Mouse (Mus musculus) kidney, adult 2 months (tissue): ENCODE measurements at regions not wholly inside any gene's neighbourhood (a gene's known extent, or its start where the extent isn't known, plus 50 kb on each side); places are given as distances from the start of the nearest gene placed in this dataset.
A peak's percentile ranks its signal among the peaks of the same experiment; 100 is the strongest.

Experiments used
- DNase-seq: peaks from one replicate; pipeline ENCODE4 v3.0.0; 2021
- H3K27ac ChIP-seq: fragments of 200-500 bp; 2 replicates; pipeline ENCODE4 v1.5.1; 2012; ENCODE audit warnings: low read depth, low read length, control low read depth, inconsistent platforms; ENCODE audit not compliant: insufficient read depth
- H3K27me3 ChIP-seq: fragments of 200-500 bp; replicated peaks from 2 replicates; pipeline ENCODE4 v1.6.1; 2012; ENCODE audit warnings: mild to moderate bottlenecking, moderate library complexity, low read length, inconsistent platforms; ENCODE audit not compliant: control insufficient read depth, insufficient read depth
- H3K36me3 ChIP-seq: fragments of 200-500 bp; 2 replicates; pipeline ENCODE4 v1.6.1; 2012; ENCODE audit warnings: mild to moderate bottlenecking, moderate library complexity, low read length, inconsistent platforms; ENCODE audit not compliant: control insufficient read depth, insufficient read depth
- H3K4me1 ChIP-seq: fragments of 200-500 bp; 2 replicates; pipeline ENCODE4 v1.6.1; 2011; ENCODE audit warnings: low read length; ENCODE audit not compliant: control insufficient read depth, insufficient read depth
- H3K4me3 ChIP-seq: fragments of 200-500 bp; 2 replicates; pipeline ENCODE4 v1.5.1; 2011; ENCODE audit warnings: mild to moderate bottlenecking, low read depth, low read length, control low read depth; ENCODE audit not compliant: insufficient read depth
- CTCF ChIP-seq: fragments of 200-500 bp; conservative IDR thresholded peaks from 2 replicates; pipeline ENCODE4 v1.5.1; 2011; ENCODE audit warnings: low read depth, mild to moderate bottlenecking, control low read depth, low read length, moderate library complexity, mixed read lengths; ENCODE audit not compliant: insufficient read depth, insufficient read length
- POLR2A ChIP-seq: fragments of 200-500 bp; IDR thresholded peaks from one replicate; pipeline ENCODE4 v1.6.1; 2011; ENCODE audit warnings: low read depth, low read length, control low read depth
- WGBS: fragments of 180-500 bp; shearing (Covaris S2); methylation state at CpG from one replicate; pipeline ENCODE4 v1.1.7; 2018; 5-methylcytosine and 5-hydroxymethylcytosine counted together

GRCm38 (mm10) chr12:110187246-110188135 lies 91.4 kb upstream of the Dio3 start:
- Histone ChIP-seq H3K27ac (no peak overlapping the region), H3K36me3 (no peaks in the 10 kb centered on the region), H3K4me1 (no peaks in the 10 kb centered on the region), H3K4me3 (no peak overlapping the region), H3K27me3 (peaks cover 3% of the 10 kb centered on the region)
- WGBS = 7% methylated on average over 49 of the region's 49 CpGs
- TF ChIP-seq POLR2A = no peak
- TF ChIP-seq CTCF = no peak
- DNase-seq = peak; percentile 28

GRCm38 (mm10) chr12:110188136-110188631 lies 90.7 kb upstream of the Dio3 start:
- no peak for DNase-seq
- Histone ChIP-seq H3K4me1 (no peaks in the 10 kb centered on the region), H3K36me3 (no peaks in the 10 kb centered on the region), H3K4me3 (no peak overlapping the region), H3K27ac (no peak overlapping the region), H3K27me3 (peaks cover 3% of the 10 kb centered on the region)
- 5% methylated on average over 29 of the region's 29 CpGs for WGBS
- no peak for TF ChIP-seq CTCF
- TF ChIP-seq POLR2A = no peak

- DNase-seq = peak; percentile 22
- WGBS = 8% methylated on average over 39 of the region's 39 CpGs
- Histone ChIP-seq H3K27ac (no peak overlapping the region), H3K27me3 (peaks cover 3% of the 10 kb centered on the region), H3K36me3 (no peaks in the 10 kb centered on the region), H3K4me1 (no peaks in the 10 kb centered on the region), H3K4me3 (no peak overlapping the region)
- TF ChIP-seq CTCF (no peak), POLR2A (no peak)
Observed at GRCm38 (mm10) chr12:110188641-110189328, 90.1 kb upstream of the Dio3 start.

- 6% methylated on average over 19 of the region's 19 CpGs for WGBS
- no peak overlapping the region for H3K4me3 ChIP-seq
- DNase-seq = peak; percentile 9
- peaks cover 3% of the 10 kb centered on the region for H3K27me3 ChIP-seq
- H3K4me1 ChIP-seq = no peaks in the 10 kb centered on the region
- TF ChIP-seq CTCF (no peak), POLR2A (no peak)
- no peaks in the 10 kb centered on the region for H3K36me3 ChIP-seq
- H3K27ac ChIP-seq = no peak overlapping the region
Observed at GRCm38 (mm10) chr12:110189329-110189642, 89.6 kb upstream of the Dio3 start.

GRCm38 (mm10) chr12:110192186-110192585 lies 86.7 kb upstream of the Dio3 start:
- Histone ChIP-seq H3K27ac (no peak overlapping the region), H3K27me3 (peaks cover 3% of the 10 kb centered on the region), H3K4me1 (no peaks in the 10 kb centered on the region), H3K4me3 (no peak overlapping the region), H3K36me3 (no peaks in the 10 kb centered on the region)
- no peak for TF ChIP-seq POLR2A
- TF ChIP-seq CTCF = no peak
- WGBS = 84% methylated on average over 8 of the region's 8 CpGs
- no peak for DNase-seq

- no peak overlapping the region for H3K4me3 ChIP-seq
- TF ChIP-seq CTCF = no peak
- no peak for TF ChIP-seq POLR2A
- peak; percentile 43 for DNase-seq
- no peak overlapping the region for H3K27ac ChIP-seq
- no peaks in the 10 kb centered on the region for H3K27me3 ChIP-seq
- WGBS = 67% methylated on average over 3 of the region's 3 CpGs
- H3K4me1 ChIP-seq = no peaks in the 10 kb centered on the region; the same call in 1 of the 2 replicates
- H3K36me3 ChIP-seq = no peaks in the 10 kb centered on the region
Observed at GRCm38 (mm10) chr12:110197366-110197765, 81.5 kb upstream of the Dio3 start.

- TF ChIP-seq POLR2A (no peak), CTCF (no peak)
- no peaks in the 10 kb centered on the region; the same call in 1 of the 2 replicates for H3K4me1 ChIP-seq
- no peak overlapping the region for H3K4me3 ChIP-seq
- peak; percentile 88 for DNase-seq
- no peaks in the 10 kb centered on the region for H3K36me3 ChIP-seq
- no peaks in the 10 kb centered on the region for H3K27me3 ChIP-seq
- WGBS = 64% methylated on average over 7 of the region's 7 CpGs
- H3K27ac ChIP-seq = no peak overlapping the region
Observed at GRCm38 (mm10) chr12:110200471-110200870, 78.4 kb upstream of the Dio3 start.
